Mouse (Mus musculus) liver, embryonic 12.5 days (tissue): Measurements from ENCODE around the gene Frmd6. TPM values are rescaled to one million over a fixed set of nuclear protein-coding genes. Genes with fewer than 3 reads are reported as not detected.

Experiments
- ATAC-seq: fragments of 200-750 bp; cut with Nextera tagmentation; 2 replicates; pipeline ENCODE4 v1.8.0; 2017; ENCODE audit warnings: moderate number of reproducible peaks, mild to moderate bottlenecking, moderate library complexity
- H3K27ac ChIP-seq: fragments of 300-500 bp; sonication (generic); 2 replicates; pipeline ENCODE4 v1.5.1; 2016; ENCODE audit warnings: mild to moderate bottlenecking
- H3K27me3 ChIP-seq: fragments of 300-500 bp; sonication (generic); replicated peaks from 2 replicates; pipeline ENCODE4 v1.6.1; 2016; ENCODE audit warnings: mild to moderate bottlenecking, moderate library complexity
- H3K36me3 ChIP-seq: fragments of 300-500 bp; sonication (generic); 2 replicates; pipeline ENCODE4 v1.6.1; 2016; ENCODE audit warnings: mild to moderate bottlenecking, moderate library complexity
- H3K4me1 ChIP-seq: fragments of 300-500 bp; sonication (generic); 2 replicates; pipeline ENCODE4 v1.6.1; 2016
- H3K4me2 ChIP-seq: fragments of 300-500 bp; sonication (generic); 2 replicates; pipeline ENCODE4 v1.6.1; 2016; ENCODE audit warnings: mild to moderate bottlenecking, moderate library complexity
- H3K4me3 ChIP-seq: fragments of 300-500 bp; sonication (generic); 2 replicates; pipeline ENCODE4 v1.5.1; 2016; ENCODE audit warnings: mild to moderate bottlenecking, moderate library complexity
- H3K9ac ChIP-seq: fragments of 300-500 bp; sonication (generic); 2 replicates; pipeline ENCODE4 v1.6.1; 2016; ENCODE audit warnings: mild to moderate bottlenecking, moderate library complexity
- H3K9me3 ChIP-seq: fragments of 300-500 bp; sonication (generic); replicated peaks from 2 replicates; pipeline ENCODE4 v1.6.1; 2016; ENCODE audit warnings: mild to moderate bottlenecking, moderate library complexity
- WGBS: fragments of 180-500 bp; shearing (Covaris S2); methylation state at CpG from one replicate; pipeline ENCODE4 v1.1.7; 2016; ENCODE audit not compliant: insufficient replicate concordance; 5-methylcytosine and 5-hydroxymethylcytosine counted together
- polyA plus RNA-seq: library from polyadenylated mRNA; unstranded; fragments of >200 nt; fragmentation: Nextera tagmentation; extraction: Ambion mirVana; gene quantifications from 2 replicates; pipeline ENCODE4 v1.2.1, GENCODE M21; 2016

The Frmd6 gene
- 5.0 and 5.3 TPM in 2 replicates for polyA plus RNA-seq

GRCm38 (mm10) chr12:70824729-70825650 lies at the start of gene Frmd6:
Gene Frmd6, plus strand, starts transcription at chr12:70825514.
- Histone ChIP-seq H3K9me3 (no peaks in the 10 kb centered on the region), H3K27me3 (peaks cover 11% of the 10 kb centered on the region), H3K4me2 (peak within 1 kb of the TSS; percentile 98), H3K4me1 (peaks cover 39% of the 10 kb centered on the region), H3K27ac (peak within 1 kb of the TSS; percentile 88), H3K9ac (peak within 1 kb of the TSS; percentile 81), H3K36me3 (no peaks in the 10 kb centered on the region), H3K4me3 (peak within 1 kb of the TSS; percentile 73)
- under 1% methylated on average over 70 of the region's 75 CpGs for WGBS
- peak; percentile 90 for ATAC-seq

- 79% methylated on average over 8 of the region's 8 CpGs for WGBS
These were observed 49.7 kb upstream of the Frmd6 start for GRCm38 (mm10) chr12:70775609-70776008.

GRCm38 (mm10) chr12:70776683-70777082 lies 48.6 kb upstream of the Frmd6 start:
- Histone ChIP-seq H3K4me3 (no peak overlapping the region), H3K27me3 (no peaks in the 10 kb centered on the region), H3K27ac (no peak overlapping the region), H3K9ac (no peak overlapping the region), H3K4me2 (no peak overlapping the region), H3K36me3 (no peaks in the 10 kb centered on the region), H3K9me3 (no peaks in the 10 kb centered on the region), H3K4me1 (no peaks in the 10 kb centered on the region)
- 68% methylated on average over 12 of the region's 12 CpGs for WGBS
- no peak for ATAC-seq

More at GRCm38 (mm10) chr12:70775609-70776008, 49.7 kb upstream of the Frmd6 start:
- H3K4me1 ChIP-seq = no peaks in the 10 kb centered on the region
- no peaks in the 10 kb centered on the region for H3K9me3 ChIP-seq
- H3K4me2 ChIP-seq = no peak overlapping the region
- H3K4me3 ChIP-seq = no peak overlapping the region
- H3K27me3 ChIP-seq = no peaks in the 10 kb centered on the region
- no peak overlapping the region for H3K27ac ChIP-seq
- ATAC-seq = no peak
- H3K9ac ChIP-seq = no peak overlapping the region
- no peaks in the 10 kb centered on the region for H3K36me3 ChIP-seq

- Histone ChIP-seq H3K27ac (no peak overlapping the region), H3K9me3 (no peaks in the 10 kb centered on the region), H3K9ac (no peak overlapping the region), H3K4me1 (no peaks in the 10 kb centered on the region), H3K27me3 (0 out of 2 replicates have a peak, but pooled peaks cover under 1% of the 10 kb centered on the region), H3K4me2 (no peak overlapping the region), H3K4me3 (no peak overlapping the region), H3K36me3 (no peaks in the 10 kb centered on the region)
- no peak for ATAC-seq
- WGBS = 52% methylated on average over 5 of the region's 5 CpGs
These were observed 47.8 kb upstream of the Frmd6 start for GRCm38 (mm10) chr12:70777466-70777865.

- Histone ChIP-seq H3K9ac (no peak overlapping the region), H3K4me2 (no peak overlapping the region), H3K27ac (no peak overlapping the region), H3K9me3 (no peaks in the 10 kb centered on the region), H3K4me1 (no peaks in the 10 kb centered on the region), H3K4me3 (no peak overlapping the region), H3K36me3 (no peaks in the 10 kb centered on the region), H3K27me3 (0 out of 2 replicates have a peak, but pooled peaks cover 5% of the 10 kb centered on the region)
- no peak for ATAC-seq
These were observed 47.4 kb upstream of the Frmd6 start for GRCm38 (mm10) chr12:70777866-70778265.

- no peak for ATAC-seq
- whole genome bisulfite sequencing = 60% methylated on average over 2 of the region's 2 CpGs
- Histone ChIP-seq H3K4me2 (no peak overlapping the region), H3K9ac (no peak overlapping the region), H3K27ac (no peak overlapping the region), H3K36me3 (no peaks in the 10 kb centered on the region), H3K4me1 (no peaks in the 10 kb centered on the region), H3K9me3 (no peaks in the 10 kb centered on the region), H3K4me3 (no peak overlapping the region), H3K27me3 (peaks cover 9% of the 10 kb centered on the region; the same call in 1 of the 2 replicates)
These were observed 47.0 kb upstream of the Frmd6 start for GRCm38 (mm10) chr12:70778271-70778670.

GRCm38 (mm10) chr12:70778724-70779123 lies 46.6 kb upstream of the Frmd6 start:
- no peak for ATAC-seq
- Histone ChIP-seq H3K27ac (no peak overlapping the region), H3K27me3 (peaks cover 13% of the 10 kb centered on the region; the same call in 1 of the 2 replicates), H3K4me1 (no peaks in the 10 kb centered on the region), H3K4me3 (no peak overlapping the region), H3K36me3 (no peaks in the 10 kb centered on the region), H3K4me2 (no peak overlapping the region), H3K9me3 (no peaks in the 10 kb centered on the region), H3K9ac (no peak overlapping the region)
- 30% methylated on average over 3 of the region's 3 CpGs for WGBS

GRCm38 (mm10) chr12:70783049-70783448 lies 42.3 kb upstream of the Frmd6 start:
- no peaks in the 10 kb centered on the region for H3K36me3 ChIP-seq
- H3K4me1 ChIP-seq = no peaks in the 10 kb centered on the region
- no peak for ATAC-seq
- H3K9me3 ChIP-seq = no peaks in the 10 kb centered on the region
- H3K4me3 ChIP-seq = no peak overlapping the region
- no peak overlapping the region for H3K4me2 ChIP-seq
- no peak overlapping the region for H3K27ac ChIP-seq
- no peak overlapping the region for H3K9ac ChIP-seq
- 35% methylated on average over 9 of the region's 9 CpGs for WGBS
- H3K27me3 ChIP-seq = peaks cover 26% of the 10 kb centered on the region; the same call in 1 of the 2 replicates

- H3K27ac ChIP-seq = no peak overlapping the region
These were observed 41.7 kb upstream of the Frmd6 start for GRCm38 (mm10) chr12:70783475-70784239.

GRCm38 (mm10) chr12:70784240-70784705 lies 41.0 kb upstream of the Frmd6 start:
- no peaks in the 10 kb centered on the region for H3K4me1 ChIP-seq
- H3K9ac ChIP-seq = no peak overlapping the region
- H3K4me3 ChIP-seq = no peak overlapping the region
- H3K36me3 ChIP-seq = no peaks in the 10 kb centered on the region
- H3K27ac ChIP-seq = no peak overlapping the region
- 42% methylated on average over 6 of the region's 6 CpGs for WGBS
- peaks cover 26% of the 10 kb centered on the region; the same call in 1 of the 2 replicates for H3K27me3 ChIP-seq
- ATAC-seq = no peak
- no peak overlapping the region for H3K4me2 ChIP-seq
- no peaks in the 10 kb centered on the region for H3K9me3 ChIP-seq

More at GRCm38 (mm10) chr12:70783475-70784239, 41.7 kb upstream of the Frmd6 start:
- no peak for ATAC-seq
- peaks cover 26% of the 10 kb centered on the region; the same call in 1 of the 2 replicates for H3K27me3 ChIP-seq
- 26% methylated on average over 22 of the region's 22 CpGs for WGBS
- no peaks in the 10 kb centered on the region for H3K36me3 ChIP-seq
- peak overlapping the region; percentile 26; the same call in 1 of the 2 replicates for H3K4me2 ChIP-seq
- no peak overlapping the region for H3K9ac ChIP-seq
- no peaks in the 10 kb centered on the region for H3K4me1 ChIP-seq
- no peaks in the 10 kb centered on the region for H3K9me3 ChIP-seq
- no peak overlapping the region for H3K4me3 ChIP-seq

- no peaks in the 10 kb centered on the region for H3K4me1 ChIP-seq
- ATAC-seq = no peak
- H3K9me3 ChIP-seq = no peaks in the 10 kb centered on the region
- no peak overlapping the region for H3K9ac ChIP-seq
- peaks cover 6% of the 10 kb centered on the region; the same call in 1 of the 2 replicates for H3K27me3 ChIP-seq
- H3K4me2 ChIP-seq = no peak overlapping the region
- no peaks in the 10 kb centered on the region for H3K36me3 ChIP-seq
- no peak overlapping the region for H3K27ac ChIP-seq
- 77% methylated on average over 6 of the region's 6 CpGs for WGBS
- H3K4me3 ChIP-seq = no peak overlapping the region
These were observed 36.0 kb upstream of the Frmd6 start for GRCm38 (mm10) chr12:70789341-70789740.

- no peak overlapping the region for H3K4me3 ChIP-seq
- H3K36me3 ChIP-seq = no peaks in the 10 kb centered on the region
- H3K9me3 ChIP-seq = no peaks in the 10 kb centered on the region
- no peak overlapping the region for H3K4me2 ChIP-seq
- no peak for ATAC-seq
- no peak overlapping the region for H3K9ac ChIP-seq
- H3K27me3 ChIP-seq = no peaks in the 10 kb centered on the region
- H3K4me1 ChIP-seq = no peaks in the 10 kb centered on the region
- H3K27ac ChIP-seq = no peak overlapping the region
- 74% methylated on average over 6 of the region's 6 CpGs for WGBS
These were observed 32.0 kb upstream of the Frmd6 start for GRCm38 (mm10) chr12:70793291-70793690.
